Mouse (Mus musculus): ENCODE data around the gene Id2. TPM values are rescaled to one million over a fixed set of nuclear protein-coding genes. Genes with fewer than 3 reads are reported as not detected.

Id2 gene
- 100 to 1,000 TPM; 263 to 519 TPM for polyA plus RNA-seq (2017; shearing (Covaris generic))

DNA sequence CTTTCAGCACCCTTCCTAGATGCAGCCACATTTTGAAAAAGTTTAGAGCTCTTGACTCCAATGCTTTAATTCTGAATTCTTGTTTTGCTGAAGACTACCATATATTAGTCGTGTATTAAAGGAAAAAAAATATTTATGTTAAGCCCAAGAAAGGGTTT is at the start of gene Id2:
Gene Id2 (minus strand): TSS at position 89 of the 158 bp plus-strand sequence.

Other genes starting within 250 kb of the Id2 start
- 10 to 100 TPM; 23.5 to 28.2 TPM for gene Kidins220, start 122.2 kb downstream of the Id2 start, polyA plus RNA-seq (2017; shearing (Covaris generic))

Data from activated CD4-positive, CD25-positive, alpha-beta regulatory T cell (primary cell).